Mouse (Mus musculus) right cerebral cortex, postnatal 10 days (tissue): ENCODE measurements at regions not wholly inside any gene's neighbourhood (a gene's known extent, or its start where the extent isn't known, plus 50 kb on each side); places are given as distances from the start of the nearest gene placed in this dataset.

ENCODE experiments used
- DNase-seq, 2 experiments: peaks; one replicate each; pipeline ENCODE4 v3.0.0; 2021; ENCODE audit warnings: low spot score in 2 of 2

DNA sequence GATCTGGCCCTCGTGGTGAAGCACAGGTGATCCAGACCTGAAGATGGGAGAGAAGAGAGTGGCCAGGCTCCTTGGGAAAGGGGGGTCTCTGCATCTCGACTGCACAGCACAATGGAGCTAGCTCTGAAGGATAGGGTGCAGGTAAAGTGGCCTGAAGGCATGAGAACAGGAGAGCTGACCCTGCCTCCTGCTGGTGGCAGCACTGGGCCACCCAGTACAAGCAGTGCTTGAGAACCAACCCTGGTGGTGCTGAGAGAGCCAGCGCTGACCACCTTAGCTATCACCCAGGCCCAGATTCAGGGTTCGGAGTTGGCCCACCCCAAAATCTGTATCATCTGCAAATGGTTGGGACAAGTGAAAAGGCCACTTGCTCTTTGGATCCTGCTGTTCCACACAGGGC, 66.2 kb downstream of the A730009L09Rik start:
- DNase-seq, result no peak

DNA sequence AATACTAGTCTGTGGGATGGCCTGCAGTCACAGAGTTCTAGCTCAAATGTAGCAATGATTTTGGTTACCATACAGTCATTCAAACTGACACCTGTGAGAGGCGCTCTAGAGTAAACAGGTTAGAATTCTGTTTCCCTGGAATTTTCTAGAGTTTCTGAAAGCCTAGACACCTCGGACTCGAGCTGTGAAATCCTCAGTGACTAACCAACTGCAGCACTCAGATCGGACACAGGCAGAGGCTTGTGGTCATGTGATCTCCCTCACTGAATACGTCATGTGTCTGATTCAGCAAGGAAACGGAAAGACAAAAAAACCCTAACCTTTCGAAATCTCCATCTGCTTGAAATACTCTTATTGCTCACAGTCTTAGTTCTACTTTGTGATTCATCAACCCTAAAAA, 68.4 kb downstream of the A730009L09Rik start:
- DNase-seq, result no peak

DNA sequence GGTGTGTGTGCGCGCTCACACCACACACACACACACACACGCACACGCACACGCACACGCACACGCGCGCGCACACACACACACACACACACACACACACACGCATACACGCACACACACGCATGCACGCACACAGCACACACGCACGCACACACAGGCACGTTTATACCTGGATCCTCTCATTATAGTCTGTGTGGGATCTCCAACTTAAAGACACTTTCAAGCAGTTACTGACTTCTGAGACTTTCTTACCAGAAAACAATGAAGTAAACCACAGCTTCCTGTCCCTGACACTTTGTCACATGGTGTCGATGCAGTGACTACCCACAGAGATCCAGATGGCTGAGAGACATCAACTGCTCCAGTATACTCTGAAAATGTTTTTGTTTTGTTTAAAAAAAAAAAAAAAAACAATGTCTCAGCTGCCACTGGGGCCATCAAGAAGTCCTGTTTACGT, 68.9 kb downstream of the A730009L09Rik start:
- DNase-seq, result no peak

DNA sequence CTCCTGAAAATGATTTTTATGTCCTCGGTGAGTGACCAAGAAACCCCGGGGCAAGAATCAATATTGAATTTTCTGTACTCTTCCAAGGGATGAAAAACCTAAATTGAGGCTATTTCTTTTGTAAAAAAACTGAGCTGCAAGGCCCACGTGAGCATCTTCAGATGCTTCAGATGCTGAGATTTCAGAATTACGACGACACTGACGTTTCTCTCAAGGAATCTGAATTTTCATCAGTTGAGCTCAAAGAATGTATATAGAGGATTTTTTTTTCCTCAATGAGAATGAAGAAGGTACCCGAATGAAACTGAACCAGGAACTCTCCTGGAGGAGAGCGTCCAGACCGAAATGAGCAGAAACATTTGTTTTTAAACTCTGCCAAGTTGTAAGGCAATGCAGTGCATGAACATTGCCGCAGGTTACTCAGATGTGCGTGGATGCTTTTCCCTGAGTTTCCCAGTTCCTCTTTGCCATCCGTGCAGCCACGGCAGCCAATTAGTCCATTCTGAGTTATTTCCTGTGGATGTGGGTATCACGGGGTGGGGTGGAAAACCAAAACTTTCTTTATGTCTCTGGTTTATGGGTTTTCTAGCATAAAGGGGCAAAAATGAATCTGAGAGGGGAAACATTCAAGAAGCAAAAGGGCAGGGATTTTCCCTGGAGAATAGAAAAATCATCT, 69.9 kb downstream of the A730009L09Rik start:
- DNase-seq, result no peak

DNA sequence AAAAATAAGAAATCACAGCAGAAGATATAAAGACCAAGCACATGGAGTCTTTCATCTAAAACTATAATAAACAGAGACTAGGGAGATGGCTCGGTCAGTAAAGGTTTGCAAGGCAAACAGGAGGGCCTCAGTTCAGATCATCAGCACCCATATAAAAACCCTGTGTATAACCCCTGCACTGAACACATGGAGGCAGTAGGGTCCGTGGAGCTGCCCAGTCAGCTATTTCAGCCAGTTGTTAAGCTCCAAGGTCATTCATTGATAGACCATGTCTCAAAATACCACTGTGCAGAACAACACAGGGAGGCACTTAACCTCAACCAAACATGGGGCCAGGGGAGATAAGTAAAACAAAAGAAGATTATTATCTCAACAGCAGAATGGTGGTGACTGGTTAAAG, 78.1 kb downstream of the A730009L09Rik start:
- DNase-seq, result no peak

DNA sequence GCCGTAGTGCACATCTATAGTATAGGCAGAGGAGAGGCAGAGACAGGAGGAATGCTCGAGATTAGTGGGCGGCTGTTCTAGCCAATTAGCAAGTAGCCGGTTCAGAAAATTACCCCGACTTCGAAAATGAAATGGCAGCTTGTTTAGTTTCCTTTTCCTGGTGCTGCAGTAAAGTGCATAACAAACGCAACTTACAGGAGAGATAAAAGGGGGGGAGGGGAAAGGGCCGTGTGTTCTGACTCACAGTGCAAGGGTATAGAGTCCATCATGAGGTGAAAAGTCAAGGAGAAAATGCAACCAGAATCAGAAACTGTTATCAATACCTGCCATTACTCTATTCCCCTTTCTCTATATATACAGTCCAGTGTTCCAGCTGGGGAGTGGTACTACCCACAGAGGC, 88.0 kb downstream of the A730009L09Rik start:
- DNase-seq, result no peak

DNA sequence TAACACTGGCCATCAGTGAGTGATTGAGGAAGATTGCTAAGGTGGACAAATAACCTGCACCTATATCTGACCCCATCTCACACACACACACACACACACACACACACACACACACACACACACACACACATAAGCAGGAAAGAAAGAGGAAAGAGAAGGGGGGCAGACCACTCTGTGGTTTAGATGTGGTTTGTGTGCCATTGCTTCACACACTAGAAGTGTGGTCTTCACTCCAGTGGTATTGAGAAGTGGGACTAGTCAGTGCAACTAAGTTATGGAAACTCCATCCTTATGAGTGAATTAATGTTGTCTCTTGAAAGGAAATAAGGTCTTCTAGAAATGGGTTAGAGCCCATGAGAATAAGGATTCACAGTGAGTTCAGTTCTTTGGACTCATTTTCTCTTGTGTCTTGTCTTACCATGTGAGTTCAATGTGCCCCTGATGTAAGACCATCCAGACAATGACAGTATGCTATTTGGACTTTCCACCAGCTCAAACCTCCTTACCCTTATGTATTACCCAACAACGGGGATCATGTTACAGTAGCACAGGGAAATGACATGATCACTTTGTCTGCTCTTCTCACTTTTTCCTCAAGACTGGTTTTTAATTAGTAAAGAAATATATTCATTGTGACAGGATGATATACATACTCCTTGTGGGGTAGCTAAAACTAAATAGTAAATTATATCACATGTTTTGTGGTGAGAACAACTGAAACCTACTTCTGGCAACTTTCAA, 88.7 kb downstream of the A730009L09Rik start:
- DNase-seq, result no peak

DNA sequence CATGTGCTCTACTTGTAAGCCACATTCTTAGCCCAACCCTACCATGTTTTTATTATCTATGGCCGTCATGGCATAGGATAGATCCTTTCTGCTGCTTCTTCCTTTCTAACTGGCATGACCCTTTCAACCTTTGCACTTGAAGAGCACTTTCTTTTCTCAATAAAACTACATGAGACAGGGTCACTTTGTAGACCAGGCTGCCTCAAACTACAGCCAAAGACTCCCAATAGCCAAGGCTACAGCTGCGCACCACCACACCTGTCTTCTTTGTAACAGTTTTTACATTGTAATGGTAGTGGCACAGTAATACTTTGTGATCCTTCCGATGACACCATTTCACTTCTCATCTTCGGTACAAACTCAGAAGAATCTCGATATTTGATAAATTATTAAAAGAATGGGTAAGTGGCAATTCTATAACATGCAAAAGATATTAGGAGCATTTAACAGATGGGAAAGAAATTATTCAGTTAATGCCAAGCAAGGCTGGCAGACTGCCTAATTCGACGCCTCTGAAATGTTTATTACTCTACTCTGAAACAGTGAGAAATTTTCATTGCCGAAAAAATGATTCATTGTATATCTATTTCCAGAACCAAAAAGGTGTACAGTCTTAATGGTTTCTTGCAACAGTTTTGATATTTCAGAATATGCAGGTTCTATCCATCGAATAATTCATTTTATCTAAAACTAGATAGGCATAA, 89.5 kb downstream of the A730009L09Rik start:
- peak; percentile 39 to 48 for DNase-seq

DNA sequence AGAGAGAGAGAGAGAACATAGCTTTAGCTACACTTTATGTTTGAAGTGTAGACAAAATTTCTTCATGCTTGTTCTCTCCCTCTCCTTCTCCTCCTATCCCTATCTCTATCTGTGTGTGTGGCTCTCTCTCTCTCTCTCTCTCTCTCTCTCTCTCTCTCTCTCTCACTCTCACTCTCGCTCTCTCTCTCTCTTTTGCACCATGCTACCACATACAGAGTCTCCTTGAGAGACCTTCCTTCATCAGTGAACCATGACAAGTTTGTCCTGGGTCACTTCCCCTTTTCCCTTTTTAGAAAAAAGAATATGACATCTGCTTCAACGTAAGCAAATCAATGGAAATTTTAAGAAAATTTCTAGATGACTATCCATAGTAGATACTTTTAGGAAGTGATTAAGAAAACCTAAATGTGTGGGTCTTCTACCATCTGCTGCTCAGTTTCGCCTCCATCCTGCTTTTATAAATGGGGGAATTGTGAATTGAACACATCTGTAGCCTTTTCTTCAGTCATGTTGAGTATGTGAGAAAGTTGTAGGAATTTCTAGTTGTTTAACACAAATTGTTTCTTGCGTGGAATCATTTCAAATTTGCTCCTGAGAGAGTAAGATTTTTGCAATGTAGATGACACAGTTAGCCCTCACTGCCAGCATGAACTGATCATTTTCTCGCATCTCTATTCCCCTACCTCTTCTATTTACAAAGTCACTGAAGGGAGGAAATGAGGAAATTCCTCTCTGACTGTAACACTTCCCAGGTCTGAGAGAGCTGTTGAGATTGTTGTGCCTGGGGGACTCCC, 91.3 kb downstream of the A730009L09Rik start:
- no peak for DNase-seq

DNA sequence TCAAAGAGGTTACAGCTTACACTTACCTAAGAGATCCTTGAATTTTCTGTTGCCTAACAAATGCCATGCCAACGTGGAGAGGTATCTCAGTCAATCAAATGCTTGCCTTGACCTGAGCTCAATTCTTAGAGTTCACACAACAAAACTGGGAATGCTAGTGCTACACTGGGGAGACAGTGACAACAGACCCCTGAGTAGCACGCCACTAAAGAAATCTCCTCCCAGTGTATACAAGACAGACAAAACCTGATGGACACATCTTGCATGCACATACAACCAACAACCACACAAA, 91.8 kb downstream of the A730009L09Rik start:
- DNase-seq, result no peak

DNA sequence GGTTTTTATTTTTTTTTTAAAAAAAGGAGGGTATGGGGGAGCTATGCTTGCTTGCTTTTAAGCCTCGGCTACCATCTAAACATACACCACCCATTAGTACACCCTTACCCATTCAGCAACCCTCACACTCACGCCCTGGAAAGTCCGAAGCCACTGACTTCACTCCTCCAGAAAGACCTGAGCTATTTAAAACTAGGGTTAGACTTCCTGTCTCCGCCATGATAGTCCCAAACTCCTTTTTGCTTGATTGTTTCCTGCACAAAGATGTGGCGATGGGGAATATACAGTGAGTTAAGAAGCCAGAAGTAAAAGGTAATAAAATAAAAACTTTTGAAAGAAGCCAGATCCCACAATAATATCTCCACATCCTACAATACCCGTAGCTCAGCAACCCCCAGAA, 92.6 kb downstream of the A730009L09Rik start:
- no peak for DNase-seq

DNA sequence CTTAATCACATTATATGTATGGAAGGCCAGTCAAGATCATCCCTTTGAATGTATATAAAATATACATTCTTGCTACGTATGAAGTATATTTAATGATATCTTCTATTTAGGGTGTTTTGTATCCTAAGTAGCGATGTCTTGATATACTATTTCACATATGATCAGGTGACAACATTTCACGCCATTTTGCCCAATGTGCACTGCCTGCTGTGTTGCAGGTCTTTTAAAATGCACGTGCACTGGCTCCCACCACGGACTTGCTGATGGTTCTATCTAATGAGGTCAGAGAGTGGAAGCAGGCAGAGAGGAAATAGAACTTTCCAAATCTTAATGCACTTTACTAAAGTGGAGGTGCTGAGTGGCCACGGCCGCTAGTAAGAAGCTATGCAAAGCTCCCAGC, 100.8 kb downstream of the A730009L09Rik start:
- DNase-seq, result no peak

DNA sequence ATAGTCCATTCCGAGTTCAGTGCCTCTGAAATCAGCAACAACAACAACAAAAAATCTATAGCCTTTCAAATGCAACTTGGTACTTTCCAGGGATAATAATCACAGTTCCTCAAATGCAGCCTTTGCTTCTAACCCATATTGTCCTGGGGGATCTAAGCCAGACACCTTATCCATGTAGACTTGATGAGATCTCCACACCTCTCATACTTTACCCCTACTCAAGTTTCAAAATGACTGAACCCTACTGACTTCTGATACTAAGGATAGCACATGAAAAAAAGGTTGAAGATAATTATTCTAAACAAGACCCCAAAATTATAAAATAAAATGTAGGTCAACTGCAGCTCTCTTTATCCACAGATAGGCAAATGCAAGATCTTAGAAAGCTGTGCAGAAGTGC, 101.2 kb downstream of the A730009L09Rik start:
- no peak for DNase-seq

DNA sequence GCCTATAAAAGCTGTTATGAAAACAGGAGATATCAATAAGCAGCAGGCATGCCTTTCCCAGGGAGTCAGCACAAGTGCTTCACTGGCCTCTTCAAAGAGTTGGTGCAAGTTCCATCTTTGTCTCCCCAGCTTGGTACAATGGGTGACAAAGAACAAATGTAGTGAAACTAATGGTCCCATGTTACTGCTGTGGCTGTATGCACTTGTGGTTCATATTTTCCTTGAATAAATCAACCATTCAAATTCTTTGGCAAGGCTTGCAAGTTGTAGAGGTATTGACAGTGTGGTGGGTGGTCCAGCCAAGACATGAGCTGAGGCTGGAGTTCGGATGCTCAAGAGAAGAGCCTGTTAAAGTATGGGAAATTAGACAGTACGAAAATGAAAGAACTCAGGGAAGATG, 103.5 kb downstream of the A730009L09Rik start:
- DNase-seq, result no peak

DNA sequence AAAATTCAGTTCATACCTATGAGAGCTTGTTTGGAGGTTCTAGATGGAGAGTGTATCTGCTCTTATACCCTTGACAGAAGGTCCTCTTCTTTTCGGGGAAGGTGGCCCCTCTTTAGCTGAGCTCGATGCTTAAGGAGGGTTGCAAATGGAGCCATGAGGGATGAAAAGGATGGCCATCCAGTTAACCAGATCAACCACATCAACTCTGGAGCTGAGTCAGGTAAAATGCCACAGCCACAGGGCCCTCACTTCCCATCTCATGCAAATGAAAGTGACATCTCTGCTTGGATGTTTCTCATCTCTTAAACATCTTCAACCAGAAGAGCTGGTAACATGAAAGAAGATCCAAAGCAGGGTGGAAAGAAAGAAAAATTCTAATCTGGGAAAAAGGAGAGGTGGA, 105.0 kb downstream of the A730009L09Rik start:
- DNase-seq, result no peak

DNA sequence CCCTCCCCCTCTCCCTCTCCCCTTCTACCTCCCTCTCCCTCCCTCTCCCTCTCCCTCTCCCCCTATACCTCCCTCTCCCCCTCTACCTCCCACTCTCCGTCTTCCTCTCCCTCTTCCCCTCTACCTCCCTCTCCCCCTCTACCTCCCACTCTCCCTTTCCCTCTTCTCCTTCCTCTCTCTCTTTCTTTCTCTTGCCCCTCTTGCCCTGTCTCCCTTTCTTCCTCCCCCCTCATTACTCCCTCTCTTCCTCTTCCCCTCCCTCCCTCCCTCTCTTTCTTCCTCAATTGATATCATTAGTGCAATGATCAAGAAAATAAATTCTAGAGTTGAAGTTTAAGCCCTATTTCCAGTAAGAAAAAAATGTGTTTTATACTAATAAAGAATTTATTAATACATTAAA, 105.9 kb downstream of the A730009L09Rik start:
- DNase-seq, result no peak

DNA sequence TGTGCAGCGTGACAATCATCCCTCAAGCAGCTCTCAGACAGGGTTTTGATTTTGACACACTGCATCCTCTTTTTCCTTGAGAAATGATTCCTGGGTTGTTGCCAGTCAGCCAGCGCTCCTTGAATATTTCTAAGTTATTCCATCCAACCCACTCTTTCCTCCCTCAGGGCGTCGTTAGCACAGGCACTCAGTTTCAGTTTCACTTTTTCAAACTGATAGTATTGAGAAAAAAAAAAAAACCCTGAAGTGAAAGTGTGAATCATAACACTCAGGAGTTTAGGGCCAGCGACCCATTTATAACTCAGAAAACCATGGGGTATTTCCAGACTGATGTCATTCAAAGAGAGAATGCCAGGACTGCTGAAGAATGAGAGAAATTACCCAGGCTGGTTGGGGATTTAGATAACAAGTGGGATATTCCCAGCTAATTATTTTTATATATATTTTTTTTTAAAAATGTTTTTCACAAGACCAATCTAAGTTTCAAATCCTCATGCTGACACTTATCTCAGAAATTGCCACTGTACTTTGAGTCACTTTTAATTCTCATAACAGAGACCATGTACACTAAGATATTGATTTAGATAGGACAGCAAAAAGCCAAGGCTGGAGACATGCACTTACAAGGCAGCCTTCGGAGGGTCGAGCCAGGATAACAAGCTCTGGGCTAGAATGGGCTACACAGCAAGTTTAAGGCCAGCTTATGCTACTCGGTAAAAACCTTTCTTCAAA, 106.5 kb downstream of the A730009L09Rik start:
- DNase-seq, result peak; percentile 44 to 46

DNA sequence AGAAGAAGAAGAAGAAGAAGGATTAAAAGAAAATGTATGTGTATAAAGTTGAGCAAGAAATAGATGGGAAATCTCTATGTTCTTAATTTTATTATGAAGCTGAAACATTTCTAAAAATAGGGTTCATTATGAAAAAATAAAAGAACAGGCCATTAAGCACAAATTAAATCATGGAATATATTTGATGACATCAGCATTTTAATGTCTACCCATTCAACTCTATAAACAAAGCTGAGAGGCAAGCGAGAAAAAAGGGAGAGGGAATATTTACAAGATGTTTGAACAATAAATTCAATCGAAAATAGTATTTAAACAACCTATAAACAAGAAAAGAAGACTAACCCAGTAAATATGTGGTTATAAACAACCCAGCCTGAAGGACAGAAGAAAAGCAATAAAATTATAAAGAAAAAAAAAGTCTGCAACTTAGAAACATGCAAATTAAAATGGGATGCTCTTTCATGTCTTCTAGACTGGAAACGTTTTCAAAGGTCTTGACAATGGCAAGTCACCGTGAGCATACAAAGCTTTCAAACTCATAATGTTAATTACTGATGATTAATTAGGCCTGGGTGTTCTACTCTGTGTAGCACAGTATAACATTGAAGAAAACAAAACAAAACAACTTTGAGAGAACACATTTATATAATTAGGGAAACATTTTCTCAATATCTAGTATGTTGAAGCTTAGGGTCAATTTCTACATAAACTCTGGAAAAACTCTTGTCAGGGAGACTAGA, 108.6 kb downstream of the A730009L09Rik start:
- DNase-seq, result no peak

DNA sequence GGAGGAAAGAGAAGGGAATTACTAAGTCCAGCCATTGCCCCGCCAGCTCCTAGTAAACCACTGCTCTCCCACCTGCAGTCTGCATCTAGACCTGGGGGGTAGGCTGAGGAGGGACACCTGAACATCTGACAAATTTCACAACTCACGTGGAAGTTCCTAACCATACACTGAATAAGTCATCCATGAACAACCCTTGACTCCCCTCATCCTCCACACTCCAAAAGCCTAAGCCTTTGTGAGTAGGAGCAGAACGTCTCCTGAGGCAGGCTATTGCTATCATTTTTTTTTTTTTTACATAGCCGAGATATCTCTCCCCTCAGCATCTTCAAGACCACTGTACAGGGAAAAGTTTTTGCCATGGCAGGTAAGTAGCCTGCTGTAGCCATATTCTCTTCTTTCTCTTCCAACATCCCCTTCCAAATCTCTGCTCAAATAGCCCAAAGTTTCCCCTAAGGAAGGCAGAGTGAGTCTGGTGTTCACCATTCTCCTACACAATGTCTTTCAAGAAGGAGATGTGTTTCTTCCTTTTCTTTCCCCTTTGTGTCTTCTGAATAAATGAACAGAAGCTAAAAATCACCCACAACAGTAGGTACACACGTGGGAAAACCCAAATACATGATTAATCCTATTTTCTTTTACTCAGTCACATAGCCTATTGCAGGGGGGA, 109.7 kb downstream of the A730009L09Rik start:
- DNase-seq, result no peak

DNA sequence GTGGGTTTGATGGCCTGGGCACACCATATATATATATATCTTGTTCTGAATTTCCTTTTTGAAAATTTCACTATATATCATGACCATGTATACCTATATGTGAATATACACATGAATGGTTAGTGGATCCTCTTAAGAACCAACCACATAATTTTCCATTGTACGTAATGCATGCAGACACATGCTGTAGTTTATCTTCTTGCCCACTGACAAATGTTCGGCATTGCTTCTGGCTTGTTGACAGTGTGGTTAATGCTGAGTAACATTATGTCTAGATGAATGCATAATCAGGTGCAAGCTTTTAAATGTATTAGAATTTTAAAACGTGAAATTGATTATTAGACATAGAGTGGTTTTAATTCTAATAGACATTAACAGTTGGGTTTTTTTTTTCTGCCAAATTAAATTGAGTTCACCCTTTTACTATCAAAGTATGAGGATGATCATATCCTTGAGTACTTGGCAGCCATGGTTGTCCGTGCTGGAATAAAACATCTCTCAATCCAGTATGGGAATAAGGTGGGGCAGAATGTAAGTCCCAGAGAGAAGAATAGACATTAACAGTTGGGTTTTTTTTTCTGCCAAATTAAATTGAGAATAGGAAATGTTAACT, 110.3 kb downstream of the A730009L09Rik start:
- DNase-seq, result no peak
